Mouse (Mus musculus): ENCODE results near the gene Rhoq.

DNA sequence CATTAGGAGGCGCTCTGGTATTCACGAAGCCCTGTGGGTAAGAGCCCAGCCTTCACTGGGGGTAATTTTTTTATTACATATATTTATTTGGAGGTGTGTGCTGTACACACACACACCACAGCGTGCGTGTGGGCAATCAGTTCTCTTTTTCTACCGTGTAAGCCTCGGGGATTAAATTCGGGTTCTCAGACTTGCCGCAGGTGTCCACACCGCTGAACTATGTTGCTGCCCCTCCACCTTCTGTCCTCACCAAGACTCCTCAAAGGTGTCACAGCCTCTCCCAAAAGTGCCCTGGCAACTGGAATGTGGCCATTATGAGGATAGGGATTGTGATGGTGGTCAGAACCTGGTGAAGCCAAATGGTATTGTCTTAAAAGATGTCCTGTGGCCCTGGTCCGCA lies 45.8 kb upstream of the Rhoq start, which contains the start of gene Tmem247:
- TF ChIP-seq POLR2A (IDR thresholded peaks at IDR 0.05; ENCODE audit: low read depth, low read length) (no peak), CTCF (IDR thresholded peaks at IDR 0.05; ENCODE audit: extremely low read depth, insufficient read length, insufficient replicate concordance, low read depth, low read length) (no peak)
